Mouse (Mus musculus) fibroblast of lung, adult 2 months (primary cell): ENCODE measurements around the gene Nt5c2.
A peak's percentile ranks its signal among the peaks of the same experiment; 100 is the strongest.
"Not testable (repeated sequence)": the region's sequence is repeated elsewhere in the genome, so short reads cannot be mapped to it uniquely, and the experiment has no call there.

ENCODE experiments used
- DNase-seq: peaks from one replicate; pipeline ENCODE4 v3.0.0-alpha.2; 2011; ENCODE audit warnings: low read depth

Gene Nt5c2

GRCm38 (mm10) chr19:47016487-47016886 lies 1.5 kb upstream of the Nt5c2 start:
- peak; percentile 23 for DNase-seq

GRCm38 (mm10) chr19:47015965-47016364 lies 1.0 kb upstream of the Nt5c2 start:
- DNase-seq, result no peak

- DNase-seq, result no peak
These were observed 443 bp upstream of the Nt5c2 start for GRCm38 (mm10) chr19:47015396-47015795.

- no peak for DNase-seq
These were observed 850 bp downstream of the Nt5c2 start for GRCm38 (mm10) chr19:47014159-47014446.

GRCm38 (mm10) chr19:47013340-47014158 lies 1.4 kb downstream of the Nt5c2 start:
- DNase-seq, result no peak

- no peak for DNase-seq
These were observed 2.3 kb downstream of the Nt5c2 start for GRCm38 (mm10) chr19:47012521-47013130.

- no peak for DNase-seq
These were observed 5.0 kb downstream of the Nt5c2 start for GRCm38 (mm10) chr19:47009943-47010342.

- no peak for DNase-seq
These were observed 5.5 kb downstream of the Nt5c2 start for GRCm38 (mm10) chr19:47009420-47009819.

- no peak for DNase-seq
These were observed 8.6 kb downstream of the Nt5c2 start for GRCm38 (mm10) chr19:47006321-47006720.

- DNase-seq, result no peak
These were observed 9.1 kb downstream of the Nt5c2 start for GRCm38 (mm10) chr19:47005873-47006272.

- no peak for DNase-seq
These were observed 11.0 kb downstream of the Nt5c2 start for GRCm38 (mm10) chr19:47003742-47004511.

- not testable (repeated sequence) for DNase-seq
These were observed 14.6 kb downstream of the Nt5c2 start for GRCm38 (mm10) chr19:47000357-47000756.

GRCm38 (mm10) chr19:46999753-47000152 lies 15.2 kb downstream of the Nt5c2 start:
- DNase-seq, result no peak

GRCm38 (mm10) chr19:46998953-46999352 lies 16.0 kb downstream of the Nt5c2 start:
- DNase-seq, result no peak

- DNase-seq, result no peak
These were observed 16.6 kb downstream of the Nt5c2 start for GRCm38 (mm10) chr19:46998168-46998870.

GRCm38 (mm10) chr19:46996095-46996494 lies 18.9 kb downstream of the Nt5c2 start:
- DNase-seq, result no peak

GRCm38 (mm10) chr19:46992329-46992728 lies 22.6 kb downstream of the Nt5c2 start:
- DNase-seq, result not testable (repeated sequence)

GRCm38 (mm10) chr19:46991145-46991544 lies 23.8 kb downstream of the Nt5c2 start:
- DNase-seq, result peak; percentile 44

GRCm38 (mm10) chr19:46990625-46991024 lies 24.3 kb downstream of the Nt5c2 start:
- DNase-seq, result not testable (repeated sequence)

- DNase-seq, result no peak
These were observed 24.8 kb downstream of the Nt5c2 start for GRCm38 (mm10) chr19:46990153-46990518.

GRCm38 (mm10) chr19:46989479-46990152 lies 25.3 kb downstream of the Nt5c2 start:
- no peak for DNase-seq
